Mouse (Mus musculus) small intestine, adult 2 months (tissue): ENCODE data around the gene Gm11733.

Experiments used
- CTCF ChIP-seq: fragments of 200-500 bp; IDR thresholded peaks from 2 replicates; pipeline ENCODE4 v1.5.1; 2012; ENCODE audit warnings: low read depth, mild to moderate bottlenecking, control low read depth, inconsistent platforms, low read length, moderate library complexity, mixed read lengths; ENCODE audit not compliant: insufficient replicate concordance, insufficient read length; ENCODE audit errors: extremely low read depth
- POLR2A ChIP-seq: fragments of 200-500 bp; IDR thresholded peaks from 2 replicates; pipeline ENCODE4 v1.6.1; 2012; ENCODE audit warnings: low read depth, mild to moderate bottlenecking, control low read depth, inconsistent platforms, low read length, moderate library complexity

- TF ChIP-seq CTCF (no peak), POLR2A (no peak)
These were observed at the start of gene Gm11733 for GRCm38 (mm10) chr11:117484198-117484597.
